Mouse (Mus musculus): ENCODE data around the gene Mrap2. TPM values are rescaled to one million over a fixed set of nuclear protein-coding genes. Genes with fewer than 3 reads are reported as not detected.
A peak's percentile ranks its signal among the peaks of the same experiment; 100 is the strongest.
"Not testable (repeated sequence)": the region's sequence is repeated elsewhere in the genome, so short reads cannot be mapped to it uniquely, and the experiment has no call there.

Gene Mrap2
- total and polyA plus RNA-seq, 3 experiments: 0.06 to 4.5 (median 2.0) TPM

- Histone ChIP-seq H3K79me2 (replicated peaks; ENCODE audit: control insufficient read depth, insufficient read depth, low read length) (no peaks in the 10 kb centered on the region), H3K9ac (ENCODE audit: low read depth, low read length) (no peak overlapping the region), H3K27ac (no peak overlapping the region), H3K27me3 (ENCODE audit: control insufficient read depth, insufficient read depth, low read length) (no peaks in the 10 kb centered on the region), H3K4me1 (ENCODE audit: control insufficient read depth, insufficient read depth, low read length) (no peaks in the 10 kb centered on the region), H3K4me3 (no peak overlapping the region), H3K36me3 (ENCODE audit: control insufficient read depth, insufficient read depth, low read length) (no peaks in the 10 kb centered on the region)
- 54% methylated on average over 9 of the region's 9 CpGs for WGBS
- intact Hi-C loops (cut with DNase I): no loop called here
- no peak for TF ChIP-seq POLR2A (IDR thresholded peaks at IDR 0.05; ENCODE audit: insufficient read depth, low read depth, low read length)
- TF ChIP-seq CTCF (IDR thresholded peaks at IDR 0.05): no peak
- TF ChIP-seq EP300 (IDR thresholded peaks at IDR 0.05; ENCODE audit: insufficient read depth, low read depth, low read length): no peak
- no peak for DNase-seq
Measured at GRCm38 (mm10) chr9:87121956-87122493, 22.1 kb upstream of the Mrap2 start.

GRCm38 (mm10) chr9:87127046-87127445 is 17.1 kb upstream of the Mrap2 start:
- intact Hi-C loops (cut with DNase I); H3K27ac ChIP-seq; H3K4me1 ChIP-seq (ENCODE audit: control insufficient read depth, insufficient read depth, low read length); H3K4me3 ChIP-seq; H3K27me3 ChIP-seq (ENCODE audit: control insufficient read depth, insufficient read depth, low read length); H3K9ac ChIP-seq (ENCODE audit: low read depth, low read length); H3K79me2 ChIP-seq (replicated peaks; ENCODE audit: control insufficient read depth, insufficient read depth, low read length); H3K36me3 ChIP-seq (ENCODE audit: control insufficient read depth, insufficient read depth, low read length); DNase-seq: not testable (repeated sequence)
- 66% methylated on average over 6 of the region's 6 CpGs for WGBS

DNA sequence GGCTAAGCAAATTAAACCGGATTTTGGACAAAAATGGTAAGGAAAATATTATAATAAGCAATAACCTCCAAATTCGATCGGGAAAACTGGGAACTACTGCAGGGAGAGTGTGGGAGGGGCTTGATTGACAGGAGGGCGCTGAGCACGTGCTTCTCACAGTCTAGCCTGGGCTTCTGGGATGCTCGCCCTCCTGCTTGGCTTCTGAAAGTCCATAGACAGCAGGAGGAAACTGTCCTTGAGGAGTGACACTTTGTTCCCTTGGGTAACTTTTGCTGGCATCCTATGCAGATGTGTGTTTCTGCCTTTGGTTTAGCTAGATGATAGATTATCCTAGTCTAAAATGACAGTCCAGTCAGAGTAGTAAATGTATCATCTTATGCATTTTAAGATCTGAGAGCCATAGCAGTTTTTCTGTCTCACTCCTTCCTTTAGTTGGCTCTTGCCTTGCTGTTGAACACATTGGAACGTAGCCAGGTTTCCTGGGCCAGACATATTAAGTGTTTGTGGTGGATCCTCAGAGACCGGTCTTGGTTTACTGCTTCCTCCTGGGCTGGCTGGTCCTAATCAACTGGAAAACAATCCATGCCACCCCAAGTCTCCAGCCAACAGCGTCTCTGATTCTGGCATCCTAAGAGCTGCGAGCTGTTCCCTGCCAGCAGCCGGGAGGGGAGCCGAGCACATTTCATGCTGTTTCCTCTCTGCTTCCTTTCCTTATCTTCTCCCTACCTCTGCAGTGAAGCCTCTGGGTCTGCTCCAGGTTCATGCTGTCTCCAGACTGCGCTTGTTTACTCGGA is 8.1 kb upstream of the Mrap2 start:
- DNase-seq: no peak

DNA sequence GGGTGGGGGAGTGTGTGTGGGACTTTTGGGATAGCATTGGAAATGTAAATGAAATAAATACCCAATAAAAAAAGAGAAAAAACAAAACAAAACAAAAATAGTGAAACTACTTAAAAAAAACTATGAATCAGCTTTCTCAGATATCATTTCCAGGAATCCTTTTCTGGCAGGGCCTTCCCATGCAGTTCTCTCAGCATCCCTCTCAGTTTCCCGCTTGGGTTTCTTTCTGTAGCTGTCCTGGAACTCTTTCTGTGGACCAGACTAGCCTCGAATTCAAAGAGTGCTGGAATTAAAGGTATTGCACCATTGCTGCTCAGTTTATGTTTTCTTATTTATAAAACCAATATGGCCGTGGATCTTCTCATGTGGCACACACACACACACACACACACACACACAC is 1.0 kb upstream of the Mrap2 start:
- 80% methylated on average over 3 of the region's 3 CpGs for WGBS

More for the DNA sequence above, 8.1 kb upstream of the Mrap2 start:
- no peak overlapping the region for H3K4me3 ChIP-seq
- H3K36me3 ChIP-seq (ENCODE audit: control insufficient read depth, insufficient read depth, low read length): no peaks in the 10 kb centered on the region
- H3K27ac ChIP-seq: no peak overlapping the region
- H3K4me1 ChIP-seq (ENCODE audit: control insufficient read depth, insufficient read depth, low read length): no peaks in the 10 kb centered on the region
- no peak overlapping the region for H3K9ac ChIP-seq (ENCODE audit: low read depth, low read length)
- intact Hi-C loops (cut with DNase I): no loop called here
- TF ChIP-seq POLR2A (IDR thresholded peaks at IDR 0.05; ENCODE audit: insufficient read depth, low read depth, low read length) (no peak), CTCF (IDR thresholded peaks at IDR 0.05) (no peak), EP300 (IDR thresholded peaks at IDR 0.05; ENCODE audit: insufficient read depth, low read depth, low read length) (no peak)
- H3K79me2 ChIP-seq (replicated peaks; ENCODE audit: control insufficient read depth, insufficient read depth, low read length): no peaks in the 10 kb centered on the region
- 33% methylated on average over 14 of the region's 14 CpGs for WGBS
- no peaks in the 10 kb centered on the region for H3K27me3 ChIP-seq (ENCODE audit: control insufficient read depth, insufficient read depth, low read length)

DNA sequence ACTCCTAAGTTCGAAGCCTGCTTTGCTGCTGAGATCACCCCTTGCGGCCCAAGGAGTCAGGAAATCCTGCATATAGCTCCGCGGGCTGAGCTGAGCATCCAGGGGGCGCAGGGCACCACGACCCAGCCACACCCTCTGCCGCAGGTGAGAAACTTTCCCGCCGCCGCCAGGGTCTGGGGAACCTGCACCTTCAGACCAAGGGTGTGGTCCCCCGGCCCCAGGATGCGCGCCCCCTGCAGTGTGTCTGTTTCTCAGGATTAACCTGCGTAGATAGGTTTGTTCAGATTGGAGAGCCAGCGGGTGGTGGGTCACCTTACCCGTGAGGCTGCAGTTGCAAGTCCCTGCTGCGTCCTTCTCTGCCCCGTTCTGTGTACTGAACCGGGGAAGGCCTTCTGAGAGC is 426 bp downstream of the Mrap2 start:
- no peak overlapping the region for H3K27ac ChIP-seq
- DNase-seq: no peak
- WGBS: 2% methylated on average over 19 of the region's 19 CpGs
- H3K36me3 ChIP-seq (ENCODE audit: control insufficient read depth, insufficient read depth, low read length): no peaks in the 10 kb centered on the region
- H3K4me3 ChIP-seq: peak overlapping the region; percentile 30
- peaks cover 8% of the 10 kb centered on the region for H3K27me3 ChIP-seq (ENCODE audit: control insufficient read depth, insufficient read depth, low read length)
- no peak overlapping the region for H3K9ac ChIP-seq (ENCODE audit: low read depth, low read length)
- intact Hi-C loops (cut with DNase I): no loop called here
- no peaks in the 10 kb centered on the region for H3K79me2 ChIP-seq (replicated peaks; ENCODE audit: control insufficient read depth, insufficient read depth, low read length)
- TF ChIP-seq CTCF (IDR thresholded peaks at IDR 0.05) (no peak), EP300 (IDR thresholded peaks at IDR 0.05; ENCODE audit: insufficient read depth, low read depth, low read length) (no peak), POLR2A (IDR thresholded peaks at IDR 0.05; ENCODE audit: insufficient read depth, low read depth, low read length) (no peak)
- H3K4me1 ChIP-seq (ENCODE audit: control insufficient read depth, insufficient read depth, low read length): no peaks in the 10 kb centered on the region

More for the DNA sequence above, 1.0 kb upstream of the Mrap2 start:
- Histone ChIP-seq H3K79me2 (replicated peaks; ENCODE audit: control insufficient read depth, insufficient read depth, low read length) (no peaks in the 10 kb centered on the region), H3K27me3 (ENCODE audit: control insufficient read depth, insufficient read depth, low read length) (peaks cover 8% of the 10 kb centered on the region), H3K4me1 (ENCODE audit: control insufficient read depth, insufficient read depth, low read length) (no peaks in the 10 kb centered on the region), H3K36me3 (ENCODE audit: control insufficient read depth, insufficient read depth, low read length) (no peaks in the 10 kb centered on the region), H3K27ac (no peak overlapping the region), H3K4me3 (no peak overlapping the region), H3K9ac (ENCODE audit: low read depth, low read length) (no peak overlapping the region)
- TF ChIP-seq EP300 (IDR thresholded peaks at IDR 0.05; ENCODE audit: insufficient read depth, low read depth, low read length) (no peak), CTCF (IDR thresholded peaks at IDR 0.05) (no peak), POLR2A (IDR thresholded peaks at IDR 0.05; ENCODE audit: insufficient read depth, low read depth, low read length) (no peak)
- DNase-seq: no peak
- intact Hi-C loops (cut with DNase I): no loop called here

- Histone ChIP-seq H3K4me1 (ENCODE audit: control insufficient read depth, insufficient read depth, low read length) (no peaks in the 10 kb centered on the region), H3K79me2 (replicated peaks; ENCODE audit: control insufficient read depth, insufficient read depth, low read length) (no peaks in the 10 kb centered on the region), H3K9ac (ENCODE audit: low read depth, low read length) (no peak overlapping the region), H3K36me3 (ENCODE audit: control insufficient read depth, insufficient read depth, low read length) (no peaks in the 10 kb centered on the region), H3K27ac (no peak overlapping the region), H3K4me3 (no peak overlapping the region), H3K27me3 (ENCODE audit: control insufficient read depth, insufficient read depth, low read length) (peaks cover 8% of the 10 kb centered on the region)
- 7% methylated on average over 15 of the region's 15 CpGs for WGBS
- intact Hi-C loops (cut with DNase I): no loop called here
- no peak for DNase-seq
- TF ChIP-seq CTCF (IDR thresholded peaks at IDR 0.05) (no peak), POLR2A (IDR thresholded peaks at IDR 0.05; ENCODE audit: insufficient read depth, low read depth, low read length) (no peak), EP300 (IDR thresholded peaks at IDR 0.05; ENCODE audit: insufficient read depth, low read depth, low read length) (no peak)
Measured at GRCm38 (mm10) chr9:87145180-87145579, 1.1 kb downstream of the Mrap2 start.
